Mouse (Mus musculus) left cerebral cortex, adult 9 months (tissue): ENCODE measurements around the gene Hist1h1t.
"Not testable (repeated sequence)": the region's sequence is repeated elsewhere in the genome, so short reads cannot be mapped to it uniquely, and the experiment has no call there.

Source experiments
- DNase-seq, 2 experiments: peaks; one replicate each; pipeline ENCODE4 v3.0.0; 2022; ENCODE audit warnings: low spot score in 2 of 2

Gene Hist1h1t

DNA sequence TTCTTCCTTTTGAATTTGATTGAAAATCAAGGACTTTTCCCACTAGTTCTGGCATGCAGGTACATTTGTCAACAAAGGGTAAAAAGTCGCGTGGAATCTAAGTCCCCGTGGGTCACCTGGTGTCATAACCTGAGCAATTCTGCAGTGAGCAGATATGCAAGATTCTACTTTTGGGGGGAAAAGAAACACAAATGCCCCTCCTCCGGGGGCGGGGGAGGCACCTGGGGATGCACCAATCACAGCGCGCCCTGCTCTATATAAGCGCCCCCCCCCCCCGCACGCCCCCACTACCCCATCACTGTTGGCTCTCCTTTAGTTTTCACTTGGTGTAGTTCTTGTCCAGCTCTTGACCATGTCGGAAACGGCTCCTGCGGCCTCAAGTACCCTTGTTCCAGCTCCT lies at the start of gene Hist1h1t:
Gene Hist1h1t (plus strand): TSS at position 301 of the 400 bp plus-strand sequence.
- no peak for DNase-seq

DNA sequence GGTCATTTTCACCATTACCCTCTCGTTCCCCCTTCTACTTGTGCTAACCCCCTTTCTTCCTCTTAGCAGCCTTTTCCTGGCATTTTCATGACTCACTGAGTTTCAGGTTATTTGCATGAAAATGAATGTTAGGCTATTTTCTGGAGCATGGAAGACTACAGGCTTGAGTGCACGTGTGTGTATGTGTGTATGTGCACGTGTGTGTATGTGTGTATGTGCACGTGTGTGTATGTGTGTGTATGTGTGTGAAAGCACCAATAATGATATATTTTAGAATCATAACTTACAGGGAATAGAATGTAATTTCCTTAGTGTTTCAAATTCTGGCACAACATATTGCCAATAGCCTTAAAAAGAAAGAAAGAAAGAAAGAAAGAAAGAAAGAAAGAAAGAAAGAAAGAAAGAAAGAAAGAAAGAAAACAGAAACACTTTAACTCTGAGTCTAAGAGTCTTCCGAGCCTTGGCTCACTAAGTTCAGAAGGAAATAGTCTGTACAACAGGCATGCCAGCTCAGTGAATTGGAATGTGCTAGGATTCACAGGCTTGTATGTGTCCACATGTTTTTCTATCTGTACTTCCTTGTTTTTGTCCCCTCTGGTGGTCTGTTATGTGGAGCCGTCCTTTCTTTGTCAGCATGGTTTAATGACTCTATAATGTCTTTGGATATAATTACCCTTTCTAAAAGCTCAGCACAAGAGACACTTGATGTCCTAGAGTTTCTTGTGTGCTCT lies 35.8 kb upstream of the Hist1h1t start:
- DNase-seq, result no peak

DNA sequence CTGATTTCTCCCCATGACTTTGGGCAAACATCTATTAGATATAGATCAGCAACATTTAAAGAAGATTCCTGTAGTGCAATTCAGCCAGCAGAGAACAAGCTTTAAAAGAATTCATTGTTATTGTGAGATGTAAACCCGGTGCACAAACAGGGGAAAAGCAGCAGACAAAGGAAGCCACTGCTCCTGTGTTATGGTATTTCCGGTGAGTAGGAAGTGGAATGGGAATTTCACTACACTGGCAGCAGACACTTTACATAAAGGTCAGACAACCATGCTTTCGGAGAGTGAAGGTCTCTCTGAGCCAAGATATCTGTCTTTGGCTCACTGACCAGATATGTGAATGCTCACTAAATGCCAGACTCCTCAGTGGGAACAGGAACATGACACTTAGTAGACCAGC lies 33.1 kb upstream of the Hist1h1t start:
- DNase-seq, result no peak

DNA sequence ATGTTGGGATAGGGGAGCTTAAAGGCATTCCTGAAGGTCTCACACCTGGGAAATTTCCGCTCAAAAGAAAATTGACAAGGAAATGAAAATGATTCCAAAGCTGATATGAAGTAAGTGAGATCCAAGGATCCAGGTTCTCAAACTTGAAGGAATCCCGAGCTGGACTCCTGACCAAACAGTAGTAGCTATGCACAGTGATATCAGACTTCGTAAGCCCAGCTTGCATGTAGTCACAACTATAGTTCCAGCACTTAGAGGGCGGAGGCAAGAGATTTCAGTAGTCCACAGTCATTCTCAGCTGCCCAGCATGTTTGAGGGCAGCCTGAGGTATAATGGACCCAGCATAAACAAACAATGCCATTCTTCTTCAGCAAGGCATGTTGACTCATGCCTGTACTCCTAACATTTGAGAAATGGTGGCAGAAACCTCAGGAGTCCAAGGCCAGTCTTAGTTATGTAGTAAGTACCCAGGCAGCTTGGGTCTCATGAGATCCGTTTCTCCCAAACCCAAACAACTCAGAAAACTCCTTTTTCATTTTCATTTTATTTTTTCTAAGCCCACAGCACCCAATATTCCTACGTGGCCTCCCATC lies 13.5 kb upstream of the Hist1h1t start:
- no peak for DNase-seq

DNA sequence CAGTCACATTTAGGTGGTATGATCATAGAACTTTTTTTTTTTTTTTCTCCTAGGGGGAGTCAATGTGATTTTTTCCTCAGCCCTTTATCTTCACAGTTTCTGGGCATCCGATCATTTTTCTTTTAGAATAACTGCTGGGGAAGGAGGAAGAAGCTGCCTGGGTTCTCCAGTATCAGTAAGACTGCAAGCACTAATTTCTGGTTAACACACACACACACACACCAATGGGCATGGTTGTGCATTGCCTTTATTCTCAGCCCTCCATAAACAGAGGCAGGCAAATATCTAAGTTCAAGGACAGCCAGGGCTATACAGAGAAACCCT lies 13.0 kb upstream of the Hist1h1t start:
- no peak for DNase-seq

DNA sequence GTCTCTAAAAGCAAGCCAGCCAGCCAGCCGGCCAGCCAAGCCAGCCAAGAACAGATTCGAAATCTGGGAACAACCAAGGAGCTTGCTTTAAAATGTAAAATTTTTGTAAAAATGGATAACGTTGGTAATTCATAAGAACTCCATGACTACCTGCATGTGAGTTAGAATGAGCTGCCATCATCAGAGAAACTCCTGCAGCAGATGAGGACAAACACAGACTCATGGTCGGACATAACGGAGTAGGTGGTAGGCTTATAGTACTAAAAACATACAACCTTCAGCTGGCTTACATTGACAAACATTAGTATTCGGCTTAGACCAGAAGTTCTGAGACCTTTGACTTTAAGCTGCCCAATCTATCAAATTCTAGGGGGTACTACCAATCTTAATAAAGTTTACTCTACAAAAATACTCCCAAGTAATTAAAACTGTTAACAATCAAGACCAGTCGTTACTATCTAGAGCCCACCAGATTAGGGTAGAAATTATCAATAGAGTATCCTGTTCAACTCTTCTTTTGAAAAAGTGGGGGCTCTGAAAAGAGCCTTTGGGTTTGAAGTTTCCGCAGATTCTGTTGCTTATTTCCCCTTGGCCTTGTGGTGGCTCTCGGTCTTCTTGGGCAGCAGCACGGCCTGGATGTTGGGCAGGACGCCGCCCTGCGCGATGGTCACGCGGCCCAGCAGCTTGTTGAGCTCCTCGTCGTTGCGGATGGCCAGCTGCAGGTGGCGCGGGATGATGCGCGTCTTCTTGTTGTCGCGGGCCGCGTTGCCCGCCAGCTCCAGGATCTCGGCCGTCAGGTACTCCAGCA lies 12.5 kb upstream of the Hist1h1t start:
- not testable (repeated sequence) for DNase-seq

DNA sequence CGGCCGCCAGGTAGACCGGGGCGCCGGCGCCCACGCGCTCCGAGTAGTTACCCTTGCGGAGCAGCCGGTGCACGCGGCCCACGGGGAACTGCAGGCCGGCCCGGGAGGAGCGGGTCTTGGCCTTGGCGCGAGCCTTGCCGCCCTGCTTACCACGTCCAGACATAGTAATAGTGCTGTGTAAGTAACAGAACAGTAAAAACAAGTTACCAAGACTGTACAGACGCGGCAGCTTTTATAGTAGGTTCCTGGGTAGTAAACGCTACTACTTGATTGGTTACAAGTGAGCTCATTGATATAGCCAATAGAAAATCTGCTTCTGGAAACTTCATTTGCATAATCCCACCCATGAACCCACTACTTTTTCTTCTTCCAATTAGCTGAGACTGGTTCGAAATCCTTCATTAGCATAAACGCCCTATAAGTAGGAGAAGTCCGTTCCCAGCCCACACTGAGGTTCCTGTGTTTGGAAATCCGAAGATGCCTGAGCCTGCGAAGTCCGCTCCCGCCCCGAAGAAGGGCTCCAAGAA lies 11.8 kb upstream of the Hist1h1t start, which contains the start of the genes Hist1h2ac and Hist1h2bc:
Gene Hist1h2ac (minus strand): TSS at position 194 of the 527 bp plus-strand sequence.
Gene Hist1h2bc (plus strand): TSS at position 445 of the 527 bp plus-strand sequence.
- peak; percentile 94 to 98 for DNase-seq

DNA sequence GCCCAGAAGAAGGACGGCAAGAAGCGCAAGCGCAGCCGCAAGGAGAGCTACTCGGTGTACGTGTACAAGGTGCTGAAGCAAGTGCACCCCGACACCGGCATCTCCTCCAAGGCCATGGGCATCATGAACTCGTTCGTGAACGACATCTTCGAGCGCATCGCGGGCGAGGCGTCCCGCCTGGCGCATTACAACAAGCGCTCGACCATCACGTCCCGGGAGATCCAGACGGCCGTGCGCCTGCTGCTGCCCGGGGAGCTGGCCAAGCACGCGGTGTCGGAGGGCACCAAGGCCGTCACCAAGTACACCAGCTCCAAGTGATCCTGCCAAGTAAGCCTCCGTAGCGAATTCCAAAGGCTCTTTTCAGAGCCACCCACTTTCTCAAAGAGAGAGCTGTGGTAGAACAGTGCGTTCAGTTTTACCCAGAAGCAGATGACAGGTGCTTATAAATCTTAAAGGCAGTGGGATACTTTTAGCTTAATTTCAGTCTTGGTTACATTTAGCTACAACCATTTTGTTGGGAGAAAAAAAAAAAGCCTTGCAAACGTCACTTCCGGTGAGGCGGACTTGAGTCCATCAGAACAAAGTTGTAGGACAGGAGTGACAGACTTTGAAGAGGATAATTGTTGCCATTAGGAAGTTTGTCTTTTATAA lies 11.2 kb upstream of the Hist1h1t start:
- DNase-seq, result peak in 1 of 2 experiments; percentile 40

DNA sequence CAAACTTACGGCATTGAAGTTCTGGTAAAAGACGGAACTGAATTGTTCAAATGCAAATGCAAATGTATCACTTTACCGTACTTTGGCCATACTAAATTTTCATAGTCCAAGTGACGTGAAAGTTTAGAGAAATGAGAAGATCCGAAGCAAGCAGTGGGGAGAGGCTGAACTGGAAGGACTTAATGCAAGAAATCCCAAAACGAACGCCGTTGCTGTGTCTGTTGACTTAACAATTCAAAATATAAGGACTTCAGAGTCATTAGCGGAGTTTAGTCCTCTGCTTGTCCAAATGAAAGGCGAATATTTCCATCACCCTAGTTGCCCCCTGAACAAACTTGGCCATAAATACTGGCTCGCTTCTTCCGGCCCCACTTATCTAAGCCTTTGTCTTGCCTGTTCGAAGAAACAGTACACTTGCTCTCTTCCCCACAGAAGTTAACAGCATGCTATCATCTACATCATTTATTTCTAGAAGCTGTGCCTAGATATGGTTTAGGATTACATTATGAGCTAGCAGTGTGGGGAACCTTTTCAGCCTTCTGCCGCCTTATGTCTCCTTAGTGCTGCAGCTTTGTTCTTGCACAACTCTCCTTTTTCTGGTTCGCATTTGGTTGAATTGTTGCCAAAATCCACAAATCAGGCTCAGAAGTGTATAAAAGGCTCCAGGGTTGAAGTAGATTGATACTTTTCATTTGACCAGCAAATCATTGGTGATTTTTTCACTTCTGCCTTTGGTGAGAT lies 10.3 kb upstream of the Hist1h1t start:
- no peak for DNase-seq

DNA sequence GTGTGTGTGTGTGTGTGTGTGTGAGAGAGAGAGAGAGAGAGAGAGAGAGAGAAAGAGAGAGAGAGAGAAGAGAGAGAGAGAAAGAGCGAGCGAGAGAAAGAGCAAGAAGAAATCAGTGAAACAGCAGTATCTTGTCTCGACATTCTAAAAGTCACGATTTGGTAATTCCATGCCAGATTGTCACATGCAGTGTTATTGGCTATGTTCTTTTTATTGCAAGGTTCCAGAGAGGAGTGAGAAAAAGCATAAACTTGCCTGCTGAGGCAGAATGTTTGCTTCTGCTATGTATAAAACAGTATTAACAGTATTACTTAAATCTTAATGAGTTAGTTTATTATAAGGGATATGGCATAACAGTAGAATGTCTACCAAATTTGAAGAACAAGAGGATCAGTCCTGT lies 9.6 kb upstream of the Hist1h1t start:
- no peak for DNase-seq

DNA sequence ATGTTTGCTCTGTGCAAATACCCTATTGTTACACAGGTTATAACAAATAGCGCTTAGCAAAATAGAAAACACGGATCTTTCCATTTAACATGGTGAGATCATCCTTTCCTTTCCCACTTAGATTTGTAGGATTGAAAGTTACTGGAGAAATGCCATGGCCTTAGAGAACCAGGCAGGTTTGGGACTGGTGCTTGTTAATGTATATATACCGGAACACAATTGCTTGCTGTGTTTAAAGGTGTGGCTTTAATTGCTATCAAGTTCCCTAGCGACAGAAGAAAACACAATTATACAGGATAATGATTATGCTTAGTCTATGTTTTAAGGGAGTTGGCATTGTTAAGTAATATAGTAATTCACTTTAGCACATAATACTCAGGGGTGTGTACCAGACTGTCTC lies 8.4 kb upstream of the Hist1h1t start:
- DNase-seq, result no peak

DNA sequence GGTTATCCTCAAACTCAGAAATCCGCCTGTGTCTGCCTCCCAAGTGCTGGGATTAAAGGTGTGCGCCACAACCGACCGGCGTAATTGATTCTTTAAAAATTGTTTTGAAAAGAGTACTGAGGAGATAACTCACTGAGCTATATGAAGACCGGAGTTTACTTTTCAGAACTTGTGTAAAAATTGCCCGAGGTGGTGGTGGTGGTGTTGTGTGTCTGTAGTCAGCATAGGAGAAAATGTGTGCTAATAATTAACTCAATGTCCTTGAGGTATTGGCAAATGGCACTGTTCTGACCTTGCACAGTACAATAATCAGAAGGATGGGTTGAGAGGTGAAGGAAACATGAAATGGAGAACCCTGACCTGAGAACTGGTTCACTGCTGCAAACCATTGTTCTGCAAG lies 7.7 kb upstream of the Hist1h1t start:
- no peak for DNase-seq

DNA sequence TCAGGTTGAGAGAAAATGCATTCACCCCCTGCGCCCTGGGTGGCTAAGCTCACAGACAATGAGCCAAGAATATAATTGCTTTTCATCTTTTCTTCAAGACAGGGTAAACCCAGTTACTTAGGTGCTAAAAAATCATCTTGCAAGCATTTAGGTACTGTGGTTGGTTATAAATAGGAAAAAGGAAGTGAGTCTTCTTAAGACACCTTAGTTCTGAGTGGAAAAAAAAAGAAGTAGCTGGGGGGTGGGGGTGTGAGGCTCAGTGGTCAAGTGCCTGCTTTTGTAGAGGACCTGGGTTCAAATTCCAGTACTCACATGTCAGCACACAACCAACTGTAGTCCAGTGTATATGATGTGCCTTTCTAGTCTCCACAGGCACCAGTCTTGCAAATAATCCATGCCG lies 6.7 kb upstream of the Hist1h1t start:
- DNase-seq, result no peak

DNA sequence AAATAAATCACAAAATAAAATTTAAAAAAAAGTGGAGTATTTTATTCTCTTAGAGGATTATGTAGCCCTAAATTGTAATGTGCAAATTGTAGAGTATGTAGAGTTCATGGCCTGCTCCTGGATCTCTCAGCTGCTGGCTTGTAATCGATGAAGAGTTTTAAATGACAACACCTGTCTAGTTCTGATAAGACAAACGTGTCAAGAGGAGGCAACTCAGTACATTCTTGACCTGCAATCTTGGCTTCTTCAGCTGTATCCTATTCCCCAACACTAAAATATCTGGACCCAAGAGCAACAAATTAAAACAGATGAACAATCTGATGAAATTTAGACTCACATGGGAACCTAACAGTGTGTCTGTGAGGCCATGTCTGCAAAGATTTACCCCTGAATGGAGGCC lies 6.2 kb upstream of the Hist1h1t start:
- DNase-seq, result no peak

DNA sequence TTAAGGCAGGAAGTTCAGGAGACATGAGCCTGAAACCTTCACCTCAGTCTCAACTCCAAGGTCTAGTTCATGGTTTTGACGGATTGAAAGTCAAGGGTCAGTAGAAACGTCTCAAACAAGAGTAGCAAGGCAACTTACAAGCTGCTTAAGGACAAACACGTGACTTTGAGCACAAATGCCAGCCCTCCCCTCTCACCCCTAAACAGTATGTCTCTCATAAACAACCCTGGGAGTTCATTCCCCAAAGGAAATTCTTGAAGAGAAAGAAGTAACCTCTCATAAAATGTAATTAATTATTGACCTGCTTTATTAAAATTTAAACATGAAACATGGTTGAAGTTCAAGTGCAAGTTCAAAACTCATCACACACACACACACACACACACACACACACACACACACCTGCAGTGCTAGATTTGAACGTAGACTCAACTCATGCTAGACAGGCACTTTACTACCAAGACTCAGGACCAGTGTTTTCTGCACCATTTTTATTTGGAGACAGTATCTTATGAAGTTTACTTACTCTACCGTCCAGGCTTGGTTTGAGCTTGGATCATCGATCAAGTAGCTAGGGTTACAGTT lies 1.7 kb upstream of the Hist1h1t start:
- no peak for DNase-seq

DNA sequence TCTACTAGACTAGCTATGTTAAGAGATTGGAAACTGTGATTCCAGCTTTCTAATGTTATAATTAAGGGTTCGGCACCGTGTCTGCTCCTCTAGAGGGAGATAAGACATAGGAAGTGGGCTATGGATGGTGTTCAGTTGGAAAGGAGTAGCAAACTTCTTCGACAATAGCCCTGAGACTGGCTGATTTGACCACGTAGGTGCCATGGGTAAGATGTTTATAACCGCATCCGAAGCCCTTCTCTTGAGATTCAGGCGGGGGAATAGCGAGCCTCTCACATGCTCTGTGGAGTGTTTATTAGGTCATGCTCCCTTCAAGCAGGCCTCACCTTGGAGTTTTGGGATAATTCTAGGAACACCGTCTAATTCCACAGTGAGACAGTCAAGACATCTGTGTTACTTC lies 658 bp upstream of the Hist1h1t start:
- no peak for DNase-seq

DNA sequence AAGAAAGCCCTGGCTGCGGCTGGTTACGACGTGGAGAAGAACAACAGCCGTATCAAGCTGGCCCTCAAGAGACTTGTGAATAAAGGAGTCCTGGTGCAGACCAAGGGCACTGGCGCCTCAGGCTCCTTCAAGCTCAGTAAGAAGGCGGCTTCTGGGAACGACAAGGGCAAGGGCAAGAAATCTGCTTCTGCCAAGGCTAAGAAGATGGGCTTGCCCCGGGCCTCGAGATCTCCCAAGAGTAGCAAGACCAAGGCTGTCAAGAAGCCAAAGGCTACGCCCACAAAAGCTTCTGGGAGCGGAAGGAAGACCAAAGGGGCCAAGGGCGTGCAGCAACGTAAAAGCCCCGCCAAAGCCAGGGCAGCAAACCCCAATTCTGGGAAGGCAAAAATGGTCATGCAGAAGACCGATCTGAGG lies 454 bp downstream of the Hist1h1t start:
- DNase-seq, result no peak

DNA sequence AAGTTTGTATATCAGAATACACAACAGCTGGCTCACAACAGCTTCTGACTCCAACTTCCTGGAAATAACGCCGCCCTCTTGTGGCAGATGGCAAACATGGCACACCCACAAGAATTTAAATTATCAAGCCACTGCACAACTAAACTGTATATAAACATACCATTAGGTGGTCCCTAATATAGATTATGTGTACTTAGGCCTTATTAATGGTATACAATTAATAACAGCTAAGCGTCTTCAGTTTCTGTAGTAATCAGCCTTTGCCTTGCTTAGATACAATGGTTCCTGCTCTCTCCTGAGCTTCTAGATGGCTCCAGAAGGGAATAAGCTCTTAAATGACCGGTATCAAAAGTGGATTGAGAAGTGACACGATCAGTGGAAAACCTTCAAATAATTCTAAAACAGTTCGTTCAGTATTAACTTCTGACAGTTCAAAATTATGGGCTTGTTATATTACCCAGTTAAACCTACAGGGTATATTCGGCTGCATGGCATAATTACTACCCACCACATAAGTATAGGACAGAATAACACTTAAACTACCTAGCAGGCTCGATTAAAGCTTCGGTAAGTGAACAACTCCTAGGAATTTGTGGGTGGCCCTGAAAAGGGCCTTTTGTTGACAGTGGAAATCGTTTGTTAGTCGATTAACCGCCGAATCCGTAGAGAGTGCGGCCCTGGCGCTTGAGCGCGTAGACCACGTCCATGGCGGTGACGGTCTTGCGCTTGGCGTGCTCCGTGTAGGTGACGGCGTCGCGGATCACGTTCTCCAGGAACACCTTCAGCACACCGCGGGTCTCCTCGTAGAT lies 2.1 kb downstream of the Hist1h1t start:
- DNase-seq, result peak in 1 of 2 experiments; percentile 51

DNA sequence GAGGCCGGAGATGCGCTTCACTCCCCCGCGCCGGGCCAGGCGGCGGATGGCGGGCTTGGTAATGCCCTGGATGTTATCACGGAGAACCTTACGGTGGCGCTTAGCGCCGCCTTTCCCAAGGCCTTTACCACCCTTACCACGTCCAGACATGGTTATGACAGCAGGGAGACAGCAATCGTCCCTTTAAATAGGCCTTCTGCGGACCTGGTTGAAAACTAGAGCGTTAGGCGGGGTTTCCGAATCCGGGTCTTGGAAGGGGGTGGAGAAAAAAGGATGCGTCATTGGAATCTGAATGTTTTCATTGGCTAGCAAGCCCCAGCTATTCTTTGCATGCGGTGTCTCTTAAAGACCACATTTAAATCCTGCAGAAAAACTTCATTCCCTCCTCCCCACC lies 2.7 kb downstream of the Hist1h1t start, which contains the start of gene Hist1h4c:
Gene Hist1h4c (minus strand): TSS at position 155 of the 394 bp plus-strand sequence.
- DNase-seq, result peak; percentile 97 to 100

DNA sequence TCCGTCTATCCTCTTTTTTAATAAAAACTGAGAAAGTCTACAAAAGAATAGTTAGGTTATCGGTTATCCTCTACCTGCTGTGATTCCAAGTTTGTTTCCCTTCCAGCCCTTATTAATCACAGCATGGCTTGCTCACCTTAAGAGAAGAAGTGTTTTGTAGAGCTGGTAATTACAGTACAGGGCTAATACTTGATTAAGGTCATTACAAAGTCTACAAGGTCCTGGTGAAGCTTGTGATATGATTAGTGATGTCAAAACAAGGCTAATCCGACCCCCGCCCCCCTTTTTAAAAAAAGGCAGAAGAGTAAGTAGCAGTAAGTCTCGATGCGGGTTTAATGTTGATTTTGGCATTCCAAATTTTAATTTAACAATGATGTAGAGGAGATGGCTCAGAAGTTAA lies 3.4 kb downstream of the Hist1h1t start:
- no peak for DNase-seq
